Mouse (Mus musculus): ENCODE results near the gene Gm10959.

- no peak for TF ChIP-seq CTCF (IDR thresholded peaks at IDR 0.05; ENCODE audit: low read depth)
- TF ChIP-seq EP300 (IDR thresholded peaks at IDR 0.05; ENCODE audit: low read depth) = no peak
These were observed 50.9 kb downstream of the Gm10959 start for GRCm38 (mm10) chr3:122868270-122868669.
